Mouse (Mus musculus) neural tube, embryonic 12.5 days (tissue): Measurements from ENCODE around the gene Syt2. TPM values are rescaled to one million over a fixed set of nuclear protein-coding genes. Genes with fewer than 3 reads are reported as not detected.

Source experiments
- ATAC-seq: fragments of 200-750 bp; cut with Nextera tagmentation; 2 replicates; pipeline ENCODE4 v1.8.0; 2017; ENCODE audit warnings: low read depth, mild to moderate bottlenecking, moderate TSS enrichment, moderate library complexity; ENCODE audit not compliant: low FRiP score
- H3K27ac ChIP-seq: fragments of 300-500 bp; sonication (generic); 2 replicates; pipeline ENCODE4 v1.5.1; 2016
- H3K27me3 ChIP-seq: fragments of 300-500 bp; sonication (generic); replicated peaks from 2 replicates; pipeline ENCODE4 v1.6.1; 2016; ENCODE audit warnings: mild to moderate bottlenecking
- H3K36me3 ChIP-seq: fragments of 300-500 bp; sonication (generic); 2 replicates; pipeline ENCODE4 v1.6.1; 2016; ENCODE audit warnings: mild to moderate bottlenecking
- H3K4me1 ChIP-seq: fragments of 300-500 bp; sonication (generic); 2 replicates; pipeline ENCODE4 v1.6.1; 2016
- H3K4me2 ChIP-seq: fragments of 300-500 bp; sonication (generic); replicated peaks from 2 replicates; pipeline ENCODE4 v1.6.1; 2016; ENCODE audit warnings: mild to moderate bottlenecking
- H3K4me3 ChIP-seq: fragments of 300-500 bp; sonication (generic); 2 replicates; pipeline ENCODE4 v1.5.1; 2016
- H3K9ac ChIP-seq: fragments of 300-500 bp; sonication (generic); 2 replicates; pipeline ENCODE4 v1.6.1; 2016; ENCODE audit warnings: mild to moderate bottlenecking
- H3K9me3 ChIP-seq: fragments of 300-500 bp; sonication (generic); 2 replicates; pipeline ENCODE4 v1.6.1; 2016; ENCODE audit warnings: mild to moderate bottlenecking
- WGBS: fragments of 180-500 bp; shearing (Covaris S2); methylation state at CpG from one replicate; pipeline ENCODE4 v1.1.7; 2016; 5-methylcytosine and 5-hydroxymethylcytosine counted together
- polyA plus RNA-seq: library from polyadenylated mRNA; unstranded; fragments of >200 nt; fragmentation: Nextera tagmentation; extraction: Ambion mirVana; gene quantifications from 2 replicates; pipeline ENCODE4 v1.2.1, GENCODE M21; 2016

The Syt2 gene
- polyA plus RNA-seq, 1 experiment from 2014 or later = 9.8 TPM

DNA sequence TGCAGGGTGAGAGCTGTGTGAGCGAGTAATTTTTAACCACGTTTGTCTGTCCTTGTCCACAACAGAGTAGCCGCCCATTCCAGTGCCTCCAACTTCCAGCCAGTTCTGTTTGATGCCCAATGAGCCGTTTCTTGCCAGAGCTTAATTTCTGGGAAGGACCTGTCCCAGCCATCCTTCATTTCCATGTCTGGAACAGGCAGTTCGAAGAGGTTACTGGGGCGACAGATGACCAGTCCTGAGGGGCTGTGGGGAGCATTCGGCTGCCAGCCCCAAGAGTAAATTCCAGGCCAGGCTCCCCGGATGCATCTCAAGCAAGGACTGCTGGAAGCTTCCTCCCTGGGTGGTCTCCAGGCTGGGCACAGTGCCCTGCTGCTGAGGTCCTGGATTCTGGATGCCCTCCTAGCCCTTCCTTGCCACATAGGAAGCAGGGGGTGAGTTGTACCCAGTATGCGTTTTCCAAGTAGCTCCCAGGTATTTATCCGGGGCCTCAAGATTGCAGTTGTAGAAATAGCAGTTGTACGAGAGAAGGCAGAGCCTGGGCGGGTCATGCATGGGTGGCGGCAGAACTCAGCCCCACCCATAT is 4.9 kb downstream of the Syt2 start:
- Histone ChIP-seq H3K36me3 (no peaks in the 10 kb centered on the region), H3K27ac (no peak overlapping the region), H3K9ac (no peak overlapping the region), H3K9me3 (no peaks in the 10 kb centered on the region), H3K4me2 (0 out of 2 replicates have a peak overlapping the region, but pooled peaks have one; percentile 12), H3K4me1 (peaks cover 19% of the 10 kb centered on the region), H3K4me3 (no peak overlapping the region), H3K27me3 (peaks cover 35% of the 10 kb centered on the region)
- WGBS = 55% methylated on average over 13 of the region's 13 CpGs
- ATAC-seq = peak; percentile 23; the same call in 1 of the 2 replicates

DNA sequence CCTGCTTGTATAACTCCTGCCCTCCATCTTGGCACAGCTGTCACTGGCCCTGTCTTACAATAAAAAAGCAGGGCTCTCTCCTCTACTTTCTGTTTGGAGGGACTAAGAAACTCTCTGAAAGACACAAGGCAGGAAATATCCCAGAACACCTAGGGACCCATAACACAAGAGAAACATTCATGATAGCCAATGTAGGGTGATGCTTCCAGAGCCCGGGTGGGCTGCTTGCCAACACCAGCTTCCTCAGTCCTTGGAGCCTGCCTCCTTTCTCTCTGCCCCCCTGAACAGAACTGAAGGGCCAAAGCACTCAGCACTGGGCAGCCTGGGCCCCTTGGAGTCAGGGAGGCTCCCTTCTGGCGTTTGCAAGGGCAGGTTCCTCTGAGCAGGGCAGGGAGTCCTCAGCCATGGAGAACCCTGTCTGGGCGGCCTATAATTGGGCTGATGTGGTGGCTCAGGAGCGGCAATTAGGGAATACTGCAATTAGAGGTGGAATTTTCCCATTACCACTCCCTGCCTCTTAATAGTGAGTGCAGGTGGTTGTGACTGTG is 5.4 kb downstream of the Syt2 start:
- peaks cover 29% of the 10 kb centered on the region for H3K27me3 ChIP-seq
- no peaks in the 10 kb centered on the region for H3K36me3 ChIP-seq
- H3K4me1 ChIP-seq = peaks cover 13% of the 10 kb centered on the region
- H3K9me3 ChIP-seq = no peaks in the 10 kb centered on the region
- H3K4me2 ChIP-seq = 0 out of 2 replicates have a peak overlapping the region, but pooled peaks have one; percentile 12
- H3K4me3 ChIP-seq = no peak overlapping the region
- WGBS = 30% methylated on average over 4 of the region's 4 CpGs
- H3K9ac ChIP-seq = no peak overlapping the region
- H3K27ac ChIP-seq = no peak overlapping the region
- peak; percentile 66 for ATAC-seq

DNA sequence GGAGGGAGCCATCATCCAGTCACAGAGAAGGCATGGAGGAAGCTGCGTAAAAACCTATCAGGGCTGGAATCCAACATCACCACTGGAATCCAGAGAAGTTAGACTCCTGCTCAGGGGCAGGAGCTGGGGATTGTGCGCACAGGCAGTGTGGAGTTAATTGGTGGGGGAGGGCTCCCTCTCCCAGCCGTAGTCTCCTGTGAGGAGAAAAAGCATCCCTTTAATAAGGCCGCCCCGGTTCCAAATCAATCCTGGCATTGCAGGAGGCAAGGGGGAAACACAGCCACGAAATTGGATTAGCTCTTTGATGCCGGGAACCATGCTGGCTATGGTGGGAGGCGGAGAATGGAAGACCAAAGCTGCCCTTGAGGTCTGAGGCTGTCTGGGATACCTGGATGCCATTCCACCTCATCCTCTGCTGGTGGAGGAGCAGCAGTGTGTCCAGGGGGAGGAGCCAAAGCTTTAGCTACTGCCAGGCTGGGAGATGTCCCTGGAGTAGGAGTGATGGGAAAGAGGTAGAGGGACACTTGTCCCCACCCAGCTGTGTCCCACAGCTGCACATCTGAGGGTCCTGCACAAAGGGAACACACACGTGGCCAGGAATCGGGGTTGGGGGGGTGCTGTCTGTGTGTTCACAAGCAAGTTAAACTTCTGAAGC is 7.3 kb downstream of the Syt2 start:
- H3K4me2 ChIP-seq = no peak overlapping the region
- ATAC-seq = no peak

DNA sequence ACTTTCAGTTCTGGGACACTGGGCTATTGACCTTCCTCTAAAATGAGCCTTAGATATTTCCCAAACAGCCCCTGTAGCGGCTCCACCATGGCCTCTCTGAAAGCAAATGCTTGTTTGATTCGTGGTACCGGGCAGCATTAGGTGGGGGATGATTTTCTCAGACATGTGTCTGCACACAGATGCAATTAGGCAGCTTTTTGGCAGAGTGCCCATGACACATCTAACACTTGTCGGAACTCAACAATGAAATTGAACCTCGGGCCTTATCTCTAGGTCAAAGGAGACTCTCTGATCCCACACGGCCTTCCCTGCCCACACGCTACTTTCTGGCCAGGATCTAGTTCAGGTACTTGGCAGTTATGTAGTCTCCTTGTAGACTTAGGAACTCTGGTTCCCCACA is 12.4 kb downstream of the Syt2 start:
- H3K27ac ChIP-seq = no peak overlapping the region

More for the DNA sequence above, 7.3 kb downstream of the Syt2 start:
- Histone ChIP-seq H3K27ac (no peak overlapping the region), H3K9ac (no peak overlapping the region), H3K4me3 (no peak overlapping the region), H3K27me3 (peaks cover 11% of the 10 kb centered on the region), H3K9me3 (no peaks in the 10 kb centered on the region), H3K4me1 (peaks cover 11% of the 10 kb centered on the region; the same call in 1 of the 2 replicates), H3K36me3 (no peaks in the 10 kb centered on the region)
- 22% methylated on average over 10 of the region's 10 CpGs for WGBS

DNA sequence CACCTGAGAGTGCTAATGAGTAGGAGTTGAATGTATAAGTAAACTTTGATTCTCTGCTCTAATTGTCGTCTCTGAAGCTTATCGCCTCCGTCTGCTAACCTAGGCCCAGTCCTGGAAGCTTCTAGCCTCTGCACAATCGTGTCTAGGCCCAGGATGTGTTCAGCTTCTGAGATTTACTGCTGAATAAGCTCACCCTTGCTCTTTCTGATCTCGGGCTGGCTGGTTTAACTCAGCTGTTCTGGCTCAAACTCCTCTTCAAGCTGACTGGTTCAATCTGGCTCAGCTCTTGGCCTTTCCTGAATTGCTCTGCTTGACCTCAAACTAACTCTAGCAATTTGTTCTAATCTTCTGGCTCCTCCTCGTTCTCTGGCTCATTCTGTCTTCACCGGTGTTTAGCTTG is 13.7 kb downstream of the Syt2 start:
- Histone ChIP-seq H3K4me1 (no peaks in the 10 kb centered on the region), H3K9me3 (no peaks in the 10 kb centered on the region), H3K4me3 (no peak overlapping the region), H3K36me3 (no peaks in the 10 kb centered on the region), H3K9ac (no peak overlapping the region), H3K27me3 (no peaks in the 10 kb centered on the region), H3K27ac (no peak overlapping the region), H3K4me2 (no peak overlapping the region)
- WGBS = 64% methylated on average over 7 of the region's 7 CpGs
- ATAC-seq = no peak

More for the DNA sequence above, 12.4 kb downstream of the Syt2 start:
- Histone ChIP-seq H3K36me3 (no peaks in the 10 kb centered on the region), H3K9me3 (no peaks in the 10 kb centered on the region), H3K4me1 (no peaks in the 10 kb centered on the region), H3K27me3 (no peaks in the 10 kb centered on the region), H3K4me3 (no peak overlapping the region), H3K4me2 (no peak overlapping the region), H3K9ac (no peak overlapping the region)
- no peak for ATAC-seq
- 86% methylated on average over 7 of the region's 7 CpGs for WGBS

DNA sequence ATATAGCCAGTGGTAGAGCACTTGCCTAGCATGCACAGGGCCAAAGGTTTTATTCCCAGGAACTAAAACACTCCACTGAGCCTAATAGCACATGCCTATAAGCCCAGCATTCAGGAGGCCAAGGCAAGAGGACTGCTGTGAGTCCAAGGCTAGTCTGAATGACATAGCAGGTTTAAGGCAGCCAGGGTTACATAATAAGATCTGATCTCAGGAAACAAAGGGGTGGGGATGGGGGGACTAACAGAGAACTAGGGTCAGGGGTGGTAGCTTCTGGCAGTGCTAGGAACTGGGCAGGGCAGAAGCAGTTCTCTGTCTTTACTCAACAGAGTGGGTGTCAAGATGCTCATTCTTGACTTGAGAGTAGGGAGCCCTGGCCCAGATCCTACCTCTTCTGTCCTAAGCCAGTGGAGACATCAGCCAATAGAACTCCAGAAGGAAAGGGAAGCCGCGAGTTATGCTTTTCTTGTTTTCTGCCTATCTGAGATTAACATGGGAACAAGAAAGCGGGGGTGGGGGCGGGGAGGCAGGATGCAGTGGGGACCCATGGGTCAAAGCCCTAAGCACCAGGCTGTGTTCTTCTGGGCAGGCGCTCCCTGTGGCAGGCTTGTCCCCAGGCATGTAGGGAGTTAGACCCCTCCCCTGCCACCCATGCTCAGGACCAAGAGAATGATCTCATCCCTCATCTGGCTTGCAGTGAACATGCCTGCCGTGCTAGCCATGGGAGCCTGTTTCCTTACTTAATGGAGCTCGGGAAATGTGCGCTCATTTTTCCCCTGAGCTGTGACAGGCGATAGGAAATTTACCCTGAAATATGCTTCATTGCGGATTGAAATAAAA is 25.0 kb downstream of the Syt2 start:
- no peak for ATAC-seq
- no peaks in the 10 kb centered on the region for H3K9me3 ChIP-seq

DNA sequence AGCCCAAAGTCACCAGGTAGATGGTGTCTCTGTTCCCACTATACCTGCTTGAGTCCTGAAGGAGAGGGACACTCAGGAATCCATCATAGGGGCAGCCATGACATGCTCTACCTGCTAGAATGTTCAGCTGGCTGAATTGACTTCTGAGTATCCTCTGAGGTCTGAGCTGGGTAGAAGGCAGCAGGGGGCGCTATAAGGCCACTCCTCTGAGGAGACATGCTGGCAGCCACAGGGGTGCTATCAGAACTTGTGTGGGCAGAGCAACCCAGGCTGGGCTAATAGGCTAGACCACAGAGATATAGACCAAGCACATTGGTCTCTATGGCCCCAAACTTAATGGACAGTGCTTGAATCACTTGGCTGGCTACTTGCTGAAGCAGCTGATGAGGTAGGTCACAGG is 27.8 kb downstream of the Syt2 start:
- Histone ChIP-seq H3K27me3 (no peaks in the 10 kb centered on the region), H3K4me1 (no peaks in the 10 kb centered on the region), H3K4me2 (no peak overlapping the region), H3K9ac (no peak overlapping the region), H3K9me3 (no peaks in the 10 kb centered on the region), H3K4me3 (no peak overlapping the region), H3K27ac (no peak overlapping the region), H3K36me3 (no peaks in the 10 kb centered on the region)
- WGBS = 14% methylated on average over 1 of the region's 1 CpGs
- no peak for ATAC-seq

More for the DNA sequence above, 25.0 kb downstream of the Syt2 start:
- H3K4me2 ChIP-seq = no peak overlapping the region
- no peak overlapping the region for H3K4me3 ChIP-seq
- WGBS = 81% methylated on average over 10 of the region's 10 CpGs
- H3K36me3 ChIP-seq = no peaks in the 10 kb centered on the region
- no peaks in the 10 kb centered on the region for H3K27me3 ChIP-seq
- no peak overlapping the region for H3K27ac ChIP-seq
- H3K9ac ChIP-seq = no peak overlapping the region
- no peaks in the 10 kb centered on the region; the same call in 1 of the 2 replicates for H3K4me1 ChIP-seq

DNA sequence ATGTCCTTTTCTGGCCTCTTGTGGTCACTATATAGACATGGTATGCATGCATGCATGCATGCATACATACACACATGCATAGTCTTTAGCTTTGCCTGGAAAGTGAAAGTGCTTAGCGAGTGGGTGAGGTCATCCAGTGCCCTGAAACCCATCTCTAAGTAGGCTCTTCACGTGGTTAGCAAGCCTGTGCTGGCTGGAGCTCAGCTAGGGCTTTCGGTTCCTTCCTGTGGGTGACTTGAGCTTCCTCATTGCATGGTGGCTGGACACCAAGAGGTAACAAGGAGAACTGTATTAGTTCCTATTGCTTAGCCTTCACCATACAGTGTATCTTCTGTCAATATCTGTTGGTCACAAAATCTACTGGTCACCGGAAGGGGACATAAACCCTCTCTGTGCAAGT is 33.0 kb downstream of the Syt2 start:
- Histone ChIP-seq H3K4me3 (no peak overlapping the region), H3K27ac (no peak overlapping the region), H3K9ac (no peak overlapping the region), H3K9me3 (no peaks in the 10 kb centered on the region), H3K4me2 (no peak overlapping the region), H3K4me1 (peaks cover 7% of the 10 kb centered on the region; the same call in 1 of the 2 replicates), H3K27me3 (no peaks in the 10 kb centered on the region), H3K36me3 (no peaks in the 10 kb centered on the region)
- WGBS = 83% methylated on average over 4 of the region's 4 CpGs
- no peak for ATAC-seq

DNA sequence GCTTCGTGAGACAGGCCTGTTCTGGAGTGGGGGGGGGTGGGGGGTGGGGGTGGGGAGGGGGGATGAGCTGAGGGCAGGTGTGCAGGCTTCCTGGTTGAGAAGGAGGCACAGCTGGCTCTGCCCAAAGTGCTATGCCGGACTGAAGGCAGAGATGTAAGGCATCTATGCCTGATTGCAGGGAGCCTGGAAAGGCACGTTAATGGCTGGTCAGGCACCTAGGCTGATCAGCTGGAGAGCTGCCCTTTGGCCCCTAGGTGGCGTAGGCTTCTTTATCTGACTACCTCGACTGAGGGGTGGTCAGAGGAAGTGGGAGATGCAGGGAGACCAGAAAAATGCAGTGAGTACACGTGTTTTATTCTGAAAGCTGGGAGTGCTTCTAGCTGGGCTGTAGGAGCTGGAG is 34.1 kb downstream of the Syt2 start:
- Histone ChIP-seq H3K9ac (no peak overlapping the region), H3K27ac (no peak overlapping the region), H3K36me3 (no peaks in the 10 kb centered on the region), H3K4me2 (no peak overlapping the region), H3K4me1 (peaks cover 7% of the 10 kb centered on the region; the same call in 1 of the 2 replicates), H3K4me3 (no peak overlapping the region), H3K9me3 (no peaks in the 10 kb centered on the region), H3K27me3 (no peaks in the 10 kb centered on the region)
- no peak for ATAC-seq
- WGBS = 28% methylated on average over 6 of the region's 6 CpGs

DNA sequence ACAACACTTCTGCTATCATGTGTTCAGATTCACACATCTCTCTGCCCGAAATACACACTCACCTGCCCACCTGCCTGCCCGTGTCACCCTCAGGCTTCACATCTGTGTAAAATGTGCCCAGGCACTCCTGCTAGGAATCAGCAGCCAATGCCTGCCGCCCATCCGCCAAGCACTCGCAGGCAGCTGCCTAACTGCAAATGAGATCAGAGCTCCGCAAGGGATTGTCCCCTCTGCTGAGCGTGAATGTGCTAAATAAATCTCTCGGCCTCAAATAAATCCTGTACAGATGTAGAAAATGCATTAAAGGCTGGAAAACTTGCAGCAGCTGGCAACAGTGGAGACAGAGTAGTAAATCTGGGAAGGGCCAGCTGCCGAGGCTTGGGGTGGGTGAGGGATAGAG is 36.0 kb downstream of the Syt2 start:
- no peaks in the 10 kb centered on the region for H3K36me3 ChIP-seq
- ATAC-seq = no peak
- no peak overlapping the region for H3K9ac ChIP-seq
- H3K4me3 ChIP-seq = no peak overlapping the region
- no peaks in the 10 kb centered on the region for H3K9me3 ChIP-seq
- H3K4me2 ChIP-seq = no peak overlapping the region
- peaks cover 7% of the 10 kb centered on the region; the same call in 1 of the 2 replicates for H3K4me1 ChIP-seq
- 58% methylated on average over 9 of the region's 9 CpGs for WGBS
- H3K27ac ChIP-seq = 0 out of 2 replicates have a peak overlapping the region, but pooled peaks have one; percentile 38
- no peaks in the 10 kb centered on the region for H3K27me3 ChIP-seq

DNA sequence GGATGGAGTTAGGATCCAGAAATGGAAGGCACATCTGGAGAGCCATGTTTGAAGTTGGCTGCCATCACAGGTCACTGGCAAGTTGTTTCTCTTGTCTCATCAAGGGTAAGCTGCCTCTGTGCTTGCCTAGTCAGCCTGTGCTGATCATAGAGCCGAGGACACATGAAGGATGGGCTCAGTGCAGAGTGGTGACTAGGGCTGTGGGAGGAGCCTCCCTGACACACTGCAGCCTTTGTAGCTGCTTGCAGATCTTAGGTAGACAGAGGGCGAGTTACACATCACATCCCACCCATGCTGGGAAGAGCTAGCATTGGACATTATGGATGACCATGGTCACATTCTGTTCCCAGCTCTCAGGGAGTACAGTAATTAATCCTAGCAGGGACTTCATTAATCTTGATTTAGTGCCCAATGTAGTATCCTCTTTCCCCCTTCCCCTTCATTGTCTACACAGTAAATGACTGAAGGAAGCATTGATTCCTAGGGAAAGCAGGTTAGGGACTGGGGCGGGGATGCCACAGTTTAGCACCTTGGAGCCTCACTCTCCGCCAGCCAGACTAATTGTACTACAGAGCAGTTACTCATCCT is 40.5 kb downstream of the Syt2 start:
- 39% methylated on average over 4 of the region's 4 CpGs for WGBS
- no peaks in the 10 kb centered on the region for H3K9me3 ChIP-seq
- H3K4me2 ChIP-seq = no peak overlapping the region
- no peak overlapping the region for H3K4me3 ChIP-seq
- H3K27ac ChIP-seq = no peak overlapping the region
- H3K27me3 ChIP-seq = no peaks in the 10 kb centered on the region
- 0 out of 2 replicates have a peak, but pooled peaks cover 7% of the 10 kb centered on the region for H3K4me1 ChIP-seq
- ATAC-seq = no peak
- H3K36me3 ChIP-seq = no peaks in the 10 kb centered on the region
- H3K9ac ChIP-seq = no peak overlapping the region

DNA sequence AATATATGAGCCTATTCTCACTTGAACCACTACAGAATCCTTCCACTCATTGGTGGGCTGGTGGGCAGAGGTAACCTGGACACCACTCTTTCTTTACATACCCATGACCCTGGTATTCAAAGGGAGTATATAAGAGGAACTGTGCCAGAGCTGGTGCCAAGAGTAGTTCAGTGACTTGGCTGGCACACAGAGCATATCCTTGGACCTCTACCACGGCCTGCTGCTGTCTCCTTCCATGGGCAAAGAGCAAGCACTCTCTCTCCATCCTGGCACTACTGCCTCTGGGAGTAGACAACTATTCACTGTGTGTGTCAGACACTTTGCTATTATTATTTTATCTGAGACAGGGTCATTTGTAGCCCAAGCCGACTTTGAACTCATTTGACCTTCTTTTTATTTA is 49.8 kb downstream of the Syt2 start:
- no peaks in the 10 kb centered on the region for H3K9me3 ChIP-seq
- H3K36me3 ChIP-seq = no peaks in the 10 kb centered on the region
- H3K27ac ChIP-seq = no peak overlapping the region
- no peak overlapping the region for H3K9ac ChIP-seq
- WGBS = 85% methylated on average over 2 of the region's 2 CpGs
- no peaks in the 10 kb centered on the region for H3K27me3 ChIP-seq
- ATAC-seq = no peak
- H3K4me2 ChIP-seq = no peak overlapping the region
- H3K4me3 ChIP-seq = no peak overlapping the region
- peaks cover 7% of the 10 kb centered on the region for H3K4me1 ChIP-seq
